Mouse (Mus musculus): ENCODE measurements at regions not wholly inside any gene's neighbourhood (a gene's known extent, or its start where the extent isn't known, plus 50 kb on each side); places are given as distances from the start of the nearest gene placed in this dataset.
A peak's percentile ranks its signal among the peaks of the same experiment; 100 is the strongest.

DNA sequence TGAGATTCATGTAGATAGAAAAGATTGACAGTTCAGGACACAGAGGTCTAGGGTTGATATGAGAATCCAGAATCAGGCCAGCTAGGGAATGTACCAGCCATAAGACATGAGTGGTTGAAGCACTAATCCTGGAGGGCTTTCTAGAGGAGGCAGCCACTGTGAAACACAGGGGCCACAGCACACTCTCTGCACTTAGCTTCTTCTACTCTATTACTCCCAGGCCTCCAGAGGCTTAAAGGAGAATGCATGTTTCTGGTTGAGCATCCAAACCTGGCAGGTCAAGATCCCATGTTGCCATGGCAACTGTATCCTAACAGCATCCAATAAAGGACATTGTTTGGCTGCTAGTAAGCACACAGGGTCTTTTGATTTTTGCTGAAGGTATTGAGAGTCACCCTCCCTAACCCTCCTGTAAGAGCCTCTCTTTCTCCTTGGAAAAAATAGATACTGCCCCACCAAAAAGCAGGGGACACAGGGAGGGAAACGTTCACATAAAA, 76.9 kb upstream of the Pcbd1 start:
- no peak overlapping the region for H3K4me3 ChIP-seq (ENCODE audit: low read depth, low read length)
- H3K27me3 ChIP-seq (ENCODE audit: control insufficient read depth, insufficient read depth, low read length), result no peaks in the 10 kb centered on the region
- H3K27ac ChIP-seq (ENCODE audit: insufficient read depth, low read depth, low read length), result no peak overlapping the region
- H3K4me1 ChIP-seq (ENCODE audit: control insufficient read depth, insufficient read depth, insufficient read length, low read length), result no peaks in the 10 kb centered on the region
- TF ChIP-seq CTCF (IDR thresholded peaks at IDR 0.05; ENCODE audit: extremely low read depth, insufficient read length, insufficient replicate concordance, low read depth, low read length), result no peak
- no peak for TF ChIP-seq POLR2A (IDR thresholded peaks at IDR 0.05; ENCODE audit: low read depth, low read length)
- 71% methylated on average over 1 of the region's 1 CpGs for WGBS
- H3K36me3 ChIP-seq (ENCODE audit: control insufficient read depth, insufficient read depth, low read length), result no peaks in the 10 kb centered on the region

GRCm38 (mm10) chr10:61010697-61011096, 78.4 kb upstream of the Pcbd1 start:
- Histone ChIP-seq H3K4me1 (ENCODE audit: control insufficient read depth, insufficient read depth, insufficient read length, low read length) (no peaks in the 10 kb centered on the region), H3K27ac (ENCODE audit: insufficient read depth, low read depth, low read length) (no peak overlapping the region), H3K36me3 (ENCODE audit: control insufficient read depth, insufficient read depth, low read length) (no peaks in the 10 kb centered on the region), H3K27me3 (ENCODE audit: control insufficient read depth, insufficient read depth, low read length) (no peaks in the 10 kb centered on the region), H3K4me3 (ENCODE audit: low read depth, low read length) (no peak overlapping the region)
- TF ChIP-seq POLR2A (IDR thresholded peaks at IDR 0.05; ENCODE audit: low read depth, low read length) (no peak), CTCF (IDR thresholded peaks at IDR 0.05; ENCODE audit: extremely low read depth, insufficient read length, insufficient replicate concordance, low read depth, low read length) (no peak)
- whole genome bisulfite sequencing, result 61% methylated on average over 4 of the region's 4 CpGs

DNA sequence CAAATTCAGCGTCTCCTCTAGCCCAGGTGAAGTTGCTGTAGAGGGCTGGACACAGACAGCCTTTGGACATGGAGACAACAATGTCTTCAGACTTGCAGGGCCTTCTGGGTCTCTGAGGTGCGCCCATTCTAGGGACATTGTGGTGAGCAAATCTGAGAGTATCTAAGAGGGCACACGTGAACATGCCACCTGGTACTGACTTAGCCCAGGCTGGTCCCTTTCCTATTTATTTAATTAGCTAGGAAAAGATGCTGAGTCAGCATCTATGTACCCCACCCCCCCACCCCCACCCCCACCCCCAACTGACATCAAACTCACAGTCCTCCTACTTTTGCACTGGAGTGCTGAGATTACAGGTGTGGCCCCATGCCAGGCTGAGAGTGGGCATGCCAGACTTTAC, 81.7 kb upstream of the Pcbd1 start:
- no peaks in the 10 kb centered on the region for H3K27me3 ChIP-seq (ENCODE audit: control insufficient read depth, insufficient read depth, low read length)
- no peak overlapping the region for H3K27ac ChIP-seq (ENCODE audit: insufficient read depth, low read depth, low read length)
- no peak overlapping the region for H3K4me3 ChIP-seq (ENCODE audit: low read depth, low read length)
- TF ChIP-seq POLR2A (IDR thresholded peaks at IDR 0.05; ENCODE audit: low read depth, low read length), result no peak
- no peak for TF ChIP-seq CTCF (IDR thresholded peaks at IDR 0.05; ENCODE audit: extremely low read depth, insufficient read length, insufficient replicate concordance, low read depth, low read length)
- H3K4me1 ChIP-seq (ENCODE audit: control insufficient read depth, insufficient read depth, insufficient read length, low read length), result no peaks in the 10 kb centered on the region
- no peaks in the 10 kb centered on the region for H3K36me3 ChIP-seq (ENCODE audit: control insufficient read depth, insufficient read depth, low read length)
- 67% methylated on average over 3 of the region's 3 CpGs for WGBS

GRCm38 (mm10) chr10:61001745-61002160, 87.4 kb upstream of the Pcbd1 start:
- 92% methylated on average over 22 of the region's 22 CpGs for WGBS
- Histone ChIP-seq H3K4me1 (ENCODE audit: control insufficient read depth, insufficient read depth, insufficient read length, low read length) (no peaks in the 10 kb centered on the region), H3K36me3 (ENCODE audit: control insufficient read depth, insufficient read depth, low read length) (no peaks in the 10 kb centered on the region), H3K27ac (ENCODE audit: insufficient read depth, low read depth, low read length) (no peak overlapping the region), H3K27me3 (ENCODE audit: control insufficient read depth, insufficient read depth, low read length) (no peaks in the 10 kb centered on the region), H3K4me3 (ENCODE audit: low read depth, low read length) (no peak overlapping the region)
- no peak for TF ChIP-seq POLR2A (IDR thresholded peaks at IDR 0.05; ENCODE audit: low read depth, low read length)
- TF ChIP-seq CTCF (IDR thresholded peaks at IDR 0.05; ENCODE audit: extremely low read depth, insufficient read length, insufficient replicate concordance, low read depth, low read length), result no peak

GRCm38 (mm10) chr10:60997393-60997792, 91.7 kb upstream of the Pcbd1 start:
- no peak overlapping the region for H3K4me3 ChIP-seq (ENCODE audit: low read depth, low read length)
- WGBS, result 65% methylated on average over 9 of the region's 9 CpGs

DNA sequence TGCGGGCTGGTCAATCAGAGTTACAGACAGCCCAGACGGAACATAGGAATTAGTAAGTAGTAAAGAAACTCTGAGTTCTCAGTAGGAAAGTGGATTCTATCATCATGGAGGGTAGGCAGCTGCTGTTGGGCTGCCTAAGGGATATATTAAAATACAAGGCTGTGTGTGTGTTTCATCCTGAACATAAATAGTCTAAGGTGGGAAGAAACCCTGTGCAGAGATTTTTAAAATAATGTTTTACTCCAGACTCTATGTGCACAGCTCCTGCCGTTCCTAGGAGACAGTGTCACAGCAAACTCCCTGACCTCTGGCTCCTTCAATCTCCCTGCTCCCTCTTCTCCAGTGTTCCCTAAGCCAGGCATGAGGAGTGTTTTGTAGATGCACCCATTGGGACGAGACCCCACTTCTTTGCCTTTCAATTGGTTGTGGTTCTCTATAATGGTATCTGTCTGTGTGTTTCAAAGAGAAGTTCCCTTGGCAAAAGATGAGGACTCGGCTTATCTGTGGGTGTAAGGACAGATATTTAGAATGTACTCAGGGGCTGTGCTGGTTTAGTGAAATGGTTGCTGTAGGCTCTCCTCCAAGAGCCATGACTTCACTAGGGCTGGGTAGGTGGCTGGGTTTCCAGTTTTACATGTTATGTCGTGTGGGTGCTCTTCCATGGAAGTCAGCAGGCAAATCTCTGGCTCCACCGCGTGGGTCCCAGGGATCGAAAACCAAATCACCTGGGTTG, 93.1 kb upstream of the Pcbd1 start:
- no peak for TF ChIP-seq CTCF (IDR thresholded peaks at IDR 0.05; ENCODE audit: extremely low read depth, insufficient read length, insufficient replicate concordance, low read depth, low read length)
- TF ChIP-seq POLR2A (IDR thresholded peaks at IDR 0.05; ENCODE audit: low read depth, low read length), result no peak
- WGBS, result 81% methylated on average over 9 of the region's 9 CpGs
- Histone ChIP-seq H3K4me1 (ENCODE audit: control insufficient read depth, insufficient read depth, insufficient read length, low read length) (no peaks in the 10 kb centered on the region), H3K36me3 (ENCODE audit: control insufficient read depth, insufficient read depth, low read length) (no peaks in the 10 kb centered on the region), H3K27ac (ENCODE audit: insufficient read depth, low read depth, low read length) (no peak overlapping the region), H3K4me3 (ENCODE audit: low read depth, low read length) (no peak overlapping the region), H3K27me3 (ENCODE audit: control insufficient read depth, insufficient read depth, low read length) (no peaks in the 10 kb centered on the region)

More at GRCm38 (mm10) chr10:60997393-60997792, 91.7 kb upstream of the Pcbd1 start:
- Histone ChIP-seq H3K36me3 (ENCODE audit: control insufficient read depth, insufficient read depth, low read length) (no peaks in the 10 kb centered on the region), H3K27me3 (ENCODE audit: control insufficient read depth, insufficient read depth, low read length) (no peaks in the 10 kb centered on the region), H3K27ac (ENCODE audit: insufficient read depth, low read depth, low read length) (no peak overlapping the region), H3K4me1 (ENCODE audit: control insufficient read depth, insufficient read depth, insufficient read length, low read length) (no peaks in the 10 kb centered on the region)
- TF ChIP-seq CTCF (IDR thresholded peaks at IDR 0.05; ENCODE audit: extremely low read depth, insufficient read length, insufficient replicate concordance, low read depth, low read length) (no peak), POLR2A (IDR thresholded peaks at IDR 0.05; ENCODE audit: low read depth, low read length) (no peak)

DNA sequence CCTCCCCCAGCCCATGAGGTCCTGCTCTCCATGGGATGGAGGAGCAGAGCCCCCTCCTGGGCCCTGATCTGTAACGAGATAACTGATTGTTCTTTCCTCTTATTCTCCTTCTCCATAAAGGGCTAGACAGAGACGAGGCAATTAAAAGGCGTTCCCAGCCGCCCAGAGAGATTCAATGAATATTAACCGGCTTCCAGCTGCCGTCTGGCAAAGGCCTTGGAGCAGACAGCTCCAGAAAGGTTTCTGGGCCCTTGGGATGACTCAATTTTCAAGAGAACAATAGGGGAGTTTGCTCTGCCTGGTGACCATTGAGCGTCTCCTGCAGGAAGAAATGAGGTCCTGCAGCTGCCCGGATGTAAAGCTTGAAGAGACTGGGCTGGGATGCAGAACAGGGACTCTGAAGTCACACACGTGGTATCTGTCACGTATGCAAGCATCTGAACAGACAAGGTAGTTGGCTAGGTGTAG, 104.0 kb upstream of the Pcbd1 start:
- WGBS, result 10% methylated on average over 10 of the region's 10 CpGs
- H3K27me3 ChIP-seq (ENCODE audit: control insufficient read depth, insufficient read depth, low read length), result no peaks in the 10 kb centered on the region

More for the DNA sequence above, 104.0 kb upstream of the Pcbd1 start:
- Histone ChIP-seq H3K36me3 (ENCODE audit: control insufficient read depth, insufficient read depth, low read length) (no peaks in the 10 kb centered on the region), H3K27ac (ENCODE audit: insufficient read depth, low read depth, low read length) (no peak overlapping the region), H3K4me3 (ENCODE audit: low read depth, low read length) (no peak overlapping the region), H3K4me1 (ENCODE audit: control insufficient read depth, insufficient read depth, insufficient read length, low read length) (no peaks in the 10 kb centered on the region)
- no peak for TF ChIP-seq POLR2A (IDR thresholded peaks at IDR 0.05; ENCODE audit: low read depth, low read length)
- TF ChIP-seq CTCF (IDR thresholded peaks at IDR 0.05; ENCODE audit: extremely low read depth, insufficient read length, insufficient replicate concordance, low read depth, low read length), result peak; percentile 33; the same call in 1 of the 2 replicates

Measured in small intestine, adult 2 months (tissue).